Mouse (Mus musculus) kidney, adult 8-10 months (tissue): ENCODE data around the gene Rab3b.
"Not testable (repeated sequence)": the region's sequence is repeated elsewhere in the genome, so short reads cannot be mapped to it uniquely, and the experiment has no call there.

ENCODE experiments used
- DNase-seq, 2 experiments: peaks; one replicate each; pipeline ENCODE4 v3.0.0; 2022

Gene Rab3b

GRCm38 (mm10) chr4:108900421-108900820 lies 21.6 kb downstream of the Rab3b start:
- no peak for DNase-seq

GRCm38 (mm10) chr4:108902886-108903285 lies 24.0 kb downstream of the Rab3b start:
- no peak for DNase-seq

GRCm38 (mm10) chr4:108903346-108903745 lies 24.5 kb downstream of the Rab3b start:
- DNase-seq: no peak

GRCm38 (mm10) chr4:108904076-108904475 lies 25.2 kb downstream of the Rab3b start:
- DNase-seq: no peak

GRCm38 (mm10) chr4:108904790-108905189 lies 25.9 kb downstream of the Rab3b start:
- DNase-seq: no peak

- DNase-seq: no peak
These were observed 27.0 kb downstream of the Rab3b start for GRCm38 (mm10) chr4:108905859-108906258.

GRCm38 (mm10) chr4:108907475-108907874 lies 28.6 kb downstream of the Rab3b start:
- no peak for DNase-seq

GRCm38 (mm10) chr4:108909872-108910425 lies 31.1 kb downstream of the Rab3b start:
- DNase-seq: no peak

- no peak for DNase-seq
These were observed 33.0 kb downstream of the Rab3b start for GRCm38 (mm10) chr4:108911866-108912265.

- no peak for DNase-seq
These were observed 34.3 kb downstream of the Rab3b start for GRCm38 (mm10) chr4:108913180-108913579.

- DNase-seq: no peak
These were observed 35.5 kb downstream of the Rab3b start for GRCm38 (mm10) chr4:108914391-108914790.

- no peak for DNase-seq
These were observed 36.2 kb downstream of the Rab3b start for GRCm38 (mm10) chr4:108915101-108915500.

- DNase-seq: no peak
These were observed 38.8 kb downstream of the Rab3b start for GRCm38 (mm10) chr4:108917654-108918053.

GRCm38 (mm10) chr4:108927945-108928344 lies 49.1 kb downstream of the Rab3b start:
- DNase-seq: not testable (repeated sequence)

GRCm38 (mm10) chr4:108933163-108933562 lies 54.3 kb downstream of the Rab3b start:
- DNase-seq: no peak

GRCm38 (mm10) chr4:108934856-108935255 lies 56.0 kb downstream of the Rab3b start:
- DNase-seq: no peak

- DNase-seq: no peak
These were observed 59.2 kb downstream of the Rab3b start for GRCm38 (mm10) chr4:108937848-108938771.

- no peak for DNase-seq
These were observed 62.0 kb downstream of the Rab3b start for GRCm38 (mm10) chr4:108940681-108941473.

- no peak for DNase-seq
These were observed 63.3 kb downstream of the Rab3b start for GRCm38 (mm10) chr4:108942171-108942570.

GRCm38 (mm10) chr4:108942986-108943720 lies 64.3 kb downstream of the Rab3b start:
- no peak for DNase-seq

- no peak for DNase-seq
These were observed 70.3 kb downstream of the Rab3b start for GRCm38 (mm10) chr4:108949168-108949567.

- DNase-seq: no peak
These were observed 71.3 kb downstream of the Rab3b start for GRCm38 (mm10) chr4:108950201-108950600.

- no peak for DNase-seq
These were observed 72.8 kb downstream of the Rab3b start for GRCm38 (mm10) chr4:108951663-108952062.
